Mouse (Mus musculus): ENCODE data around the gene Mlh1.

The Mlh1 gene

DNA sequence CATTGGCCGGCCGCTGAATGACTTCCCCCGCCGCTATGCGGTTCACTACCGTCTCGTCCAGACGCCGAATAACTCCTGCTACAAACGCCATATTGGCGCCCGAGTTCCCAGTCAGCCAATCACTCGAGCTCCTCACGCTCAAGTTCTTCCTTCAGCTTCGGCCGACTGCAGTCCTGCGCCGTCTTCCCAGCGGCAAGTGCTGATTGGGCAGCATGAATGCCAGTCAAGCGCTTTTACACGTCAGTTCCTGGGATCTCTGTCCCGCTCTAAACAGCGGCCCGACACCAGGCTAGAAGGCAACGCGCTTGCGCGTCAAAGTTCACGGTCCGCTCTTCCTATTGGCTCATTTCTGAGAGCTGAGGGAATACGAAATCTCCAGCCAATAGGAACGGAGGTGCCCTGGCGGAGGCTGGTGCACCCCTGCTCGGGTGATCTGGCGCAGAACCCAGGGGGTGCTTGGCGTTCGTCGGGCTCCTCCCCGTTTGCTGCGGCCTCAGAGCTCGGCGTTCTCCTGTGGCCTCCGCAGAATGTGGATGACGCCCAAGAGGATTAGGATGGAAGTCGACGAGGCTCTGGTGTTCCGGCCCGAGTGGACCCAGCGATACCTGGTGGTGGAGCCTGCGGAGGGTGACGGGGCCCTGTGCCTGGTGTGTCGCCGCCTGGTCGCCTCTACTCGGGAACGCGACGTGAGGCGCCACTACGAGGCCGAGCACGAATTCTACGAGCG lies at the start of gene Mlh1, which contains the start of gene Epm2aip1:
Gene Mlh1 (minus strand): TSS at position 358 of the 727 bp plus-strand sequence.
Gene Epm2aip1 (plus strand): TSS at position 496 of the 727 bp plus-strand sequence.
- peak; percentile 100 for DNase-seq (ENCODE audit: low spot score)

DNA sequence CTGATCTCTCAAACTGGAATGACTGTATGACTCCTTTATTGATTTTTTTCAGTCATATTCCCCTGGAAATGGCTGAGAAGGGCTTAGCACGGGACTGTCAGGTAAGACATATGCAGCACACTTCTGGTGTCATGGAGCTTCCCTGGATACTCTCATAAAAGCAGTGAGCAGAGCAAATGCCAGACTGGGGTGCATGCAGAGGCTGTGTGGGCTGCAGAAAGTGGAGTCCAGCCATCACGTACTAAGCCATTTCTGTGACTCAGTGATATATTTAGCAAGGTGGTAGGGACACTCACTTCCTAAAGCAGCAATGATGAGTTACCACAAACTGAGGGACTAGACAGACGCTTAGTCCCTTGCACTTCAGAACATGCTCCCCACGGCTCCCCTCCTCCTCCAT lies 49.3 kb upstream of the Mlh1 start:
- no peak for DNase-seq (ENCODE audit: low spot score)

DNA sequence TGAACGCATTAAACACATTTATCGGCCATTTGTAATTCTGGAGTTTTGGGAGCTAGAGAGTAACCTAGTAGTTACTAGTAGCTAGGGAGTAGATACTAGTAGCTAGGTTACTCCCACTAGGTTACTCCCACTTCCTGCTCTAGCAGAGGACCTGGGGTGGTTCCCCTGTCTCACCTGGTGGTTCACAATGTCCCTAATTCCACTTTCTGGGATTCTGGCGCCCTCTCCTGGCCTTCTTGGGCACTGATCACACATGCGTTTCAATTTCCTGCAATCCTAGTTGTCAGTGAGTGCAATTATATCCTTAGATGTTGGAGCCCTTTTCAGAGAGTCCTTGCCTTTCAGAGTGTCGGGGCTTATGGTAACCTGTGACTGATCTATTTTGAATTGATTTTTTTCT lies 42.6 kb upstream of the Mlh1 start:
- DNase-seq (ENCODE audit: low spot score) = peak; percentile 56

DNA sequence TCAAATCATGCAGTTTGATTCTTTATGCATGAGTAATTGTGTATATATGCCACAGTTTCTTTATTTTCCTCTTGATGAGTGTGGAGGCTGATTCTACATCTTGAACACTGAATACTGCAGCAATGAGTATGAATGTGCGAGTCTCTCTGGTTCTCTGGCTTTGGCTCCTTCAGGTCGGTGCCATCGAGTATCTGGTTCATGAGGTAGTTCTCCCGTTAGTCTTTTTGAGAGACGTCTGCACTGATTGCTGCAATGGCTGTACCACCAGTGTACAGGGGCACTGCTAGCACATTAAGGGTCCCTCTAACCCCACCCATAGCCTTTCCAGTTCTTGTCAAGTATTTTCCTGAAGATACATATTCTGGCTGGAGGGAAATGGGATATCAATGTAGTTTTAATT lies 42.2 kb upstream of the Mlh1 start:
- no peak for DNase-seq (ENCODE audit: low spot score)

DNA sequence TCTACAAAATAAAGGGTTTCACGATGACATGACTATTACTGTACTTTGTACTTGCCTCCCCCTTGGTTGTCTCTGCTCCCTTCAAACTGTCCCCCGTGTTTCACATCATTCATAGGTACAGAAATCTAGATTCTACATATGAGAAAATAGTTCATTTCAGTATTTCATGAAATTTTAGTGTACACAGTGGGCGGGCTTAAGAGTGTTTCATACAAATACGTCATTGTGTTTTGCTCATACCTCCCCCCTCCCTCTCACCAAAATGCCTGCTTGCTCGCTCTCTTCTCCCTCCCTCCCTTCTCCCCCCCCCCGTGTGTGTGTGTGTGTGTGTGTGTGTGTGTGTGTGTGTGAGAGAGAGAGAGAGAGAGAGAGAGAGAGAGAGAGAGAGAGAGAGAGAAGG lies 41.7 kb upstream of the Mlh1 start:
- no peak for DNase-seq (ENCODE audit: low spot score)

DNA sequence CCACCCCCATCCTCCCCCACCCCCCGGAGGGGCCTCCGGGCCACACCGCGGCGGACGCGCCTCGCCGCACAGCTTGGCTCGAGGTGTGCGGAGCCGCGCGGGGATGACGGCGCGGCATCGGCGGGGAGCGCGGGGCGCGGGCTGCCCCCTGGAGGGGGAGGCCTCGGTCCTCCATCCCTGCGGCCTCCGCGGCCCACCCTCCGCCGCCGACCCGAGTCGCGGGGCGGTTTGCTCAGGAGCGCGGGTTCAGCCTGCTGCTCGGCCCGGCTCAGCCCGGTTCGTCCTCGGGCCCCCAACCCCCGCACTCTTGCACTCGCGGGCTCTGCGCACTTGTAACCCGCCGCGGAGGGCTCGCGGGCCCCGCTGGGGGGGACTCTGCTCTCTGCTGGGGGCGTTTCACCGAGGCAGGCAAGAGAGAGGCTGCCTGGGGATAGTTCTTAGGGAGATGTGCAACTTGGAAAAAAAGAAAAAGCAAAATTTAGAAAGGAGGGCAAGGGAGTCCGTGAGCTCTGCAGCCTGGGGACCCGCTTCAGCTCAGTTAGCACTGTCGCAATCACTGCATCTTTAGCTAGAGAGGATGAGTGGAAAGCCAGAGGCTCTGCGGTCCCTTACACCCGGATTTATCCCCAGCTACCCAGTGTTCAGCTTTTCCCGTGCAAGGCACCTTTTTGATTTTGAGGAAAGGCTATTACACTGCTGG lies 41.0 kb upstream of the Mlh1 start:
- no peak for DNase-seq (ENCODE audit: low spot score)

GRCm38 (mm10) chr9:111311843-111312441 lies 40.4 kb upstream of the Mlh1 start:
- DNase-seq (ENCODE audit: low spot score) = no peak

DNA sequence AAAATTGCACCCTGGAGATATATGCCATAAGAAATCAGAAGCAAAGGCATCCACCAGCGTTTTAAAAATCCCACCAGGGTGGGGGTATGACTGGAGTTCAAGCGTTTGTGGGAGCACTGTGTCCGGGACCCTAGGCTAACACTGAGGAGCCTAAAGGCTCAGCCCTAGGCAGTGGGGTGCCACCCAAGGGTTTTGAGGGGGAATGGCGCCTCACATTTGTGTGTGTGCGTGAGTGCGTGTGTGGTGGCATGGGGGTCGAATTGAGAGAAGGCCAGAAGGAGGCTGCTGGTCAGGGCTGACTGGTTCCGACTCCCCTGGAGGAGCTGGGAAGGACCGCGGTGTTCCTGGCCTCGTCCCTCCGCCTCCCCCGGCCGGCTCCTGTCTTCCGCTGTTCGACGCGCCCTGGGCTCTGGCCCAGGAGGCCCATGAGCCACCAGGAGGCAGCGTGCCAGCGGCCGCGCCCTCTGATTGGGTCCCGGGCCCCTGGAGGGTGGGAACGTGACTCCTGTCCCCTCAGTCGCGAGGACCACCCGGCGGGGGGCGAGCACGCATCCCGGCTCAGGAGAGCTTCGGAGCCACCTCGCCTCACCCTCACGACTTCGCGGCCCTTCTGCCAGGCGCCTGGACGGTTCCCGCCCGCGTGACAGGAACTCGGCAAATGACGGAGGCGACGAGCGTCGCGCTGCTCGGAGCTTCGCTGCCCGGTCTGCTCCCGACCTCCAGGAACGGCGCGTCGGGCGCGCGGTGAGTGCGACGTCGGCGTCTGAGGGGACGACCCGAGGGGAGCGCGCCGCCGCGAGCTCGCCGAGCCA lies 39.6 kb upstream of the Mlh1 start, which contains the start of gene Trank1:
Gene Trank1 (plus strand): TSS at position 709 of the 812 bp plus-strand sequence.
- peak; percentile 5 for DNase-seq (ENCODE audit: low spot score)

DNA sequence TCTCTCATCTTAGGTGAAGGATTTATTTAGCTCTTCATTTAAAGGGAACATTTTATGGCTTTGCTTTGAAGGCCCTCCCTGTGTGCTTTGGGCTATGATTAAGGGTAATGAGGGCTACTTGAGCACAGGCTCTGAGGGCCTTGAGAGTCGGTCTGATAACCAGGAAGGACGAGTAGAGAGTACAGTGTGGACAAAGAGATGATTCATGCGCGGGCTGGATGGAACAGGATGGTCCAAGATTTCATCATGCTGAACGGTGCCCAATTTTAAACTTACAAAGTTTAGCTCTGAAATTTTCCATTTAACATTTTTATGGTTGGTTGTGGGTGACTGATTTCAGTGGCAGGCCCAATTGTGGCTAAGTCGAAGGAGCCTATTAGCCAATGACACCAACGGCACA lies 34.6 kb upstream of the Mlh1 start:
- DNase-seq (ENCODE audit: low spot score) = no peak

DNA sequence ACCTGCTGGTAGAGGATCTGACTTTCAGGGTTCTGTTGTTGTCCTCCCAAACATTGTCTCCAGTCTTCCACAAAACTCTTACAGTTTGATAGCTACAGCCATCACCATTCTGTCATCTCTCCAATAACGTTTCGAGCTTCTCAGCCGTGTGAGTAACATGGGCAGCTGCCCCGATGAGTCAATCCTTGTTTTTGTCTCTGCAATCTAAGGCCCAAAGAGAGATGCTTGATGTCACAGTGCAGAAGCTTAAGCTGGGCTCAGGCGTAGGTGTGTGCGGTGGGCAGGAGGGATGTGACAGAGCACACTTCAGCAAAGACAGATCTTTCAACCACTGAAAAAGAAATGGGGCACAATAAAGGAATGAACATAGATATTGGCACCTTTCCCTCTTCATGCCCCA lies 32.4 kb upstream of the Mlh1 start:
- no peak for DNase-seq (ENCODE audit: low spot score)

GRCm38 (mm10) chr9:111302196-111302831 lies 30.7 kb upstream of the Mlh1 start:
- DNase-seq (ENCODE audit: low spot score) = no peak

DNA sequence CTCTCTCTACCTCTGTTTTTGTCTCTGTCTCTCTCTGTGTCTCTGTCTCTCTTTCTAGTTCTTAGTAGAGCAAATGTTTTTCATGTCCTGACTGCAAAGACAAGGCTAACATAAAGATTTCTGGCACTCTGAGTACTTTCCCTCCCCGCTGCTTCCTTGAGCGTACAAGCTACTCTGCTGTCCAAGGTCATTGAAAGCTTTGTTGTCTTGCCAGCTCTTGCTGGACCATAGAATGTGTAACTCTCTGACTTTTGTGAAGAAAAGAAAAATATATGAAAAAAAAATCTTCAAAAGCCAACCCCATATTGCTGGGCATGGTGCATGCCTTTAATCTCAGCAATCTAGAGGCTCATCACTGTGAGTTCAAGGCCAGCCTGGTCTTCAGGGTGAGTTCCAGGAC lies 27.0 kb upstream of the Mlh1 start:
- DNase-seq (ENCODE audit: low spot score) = no peak

DNA sequence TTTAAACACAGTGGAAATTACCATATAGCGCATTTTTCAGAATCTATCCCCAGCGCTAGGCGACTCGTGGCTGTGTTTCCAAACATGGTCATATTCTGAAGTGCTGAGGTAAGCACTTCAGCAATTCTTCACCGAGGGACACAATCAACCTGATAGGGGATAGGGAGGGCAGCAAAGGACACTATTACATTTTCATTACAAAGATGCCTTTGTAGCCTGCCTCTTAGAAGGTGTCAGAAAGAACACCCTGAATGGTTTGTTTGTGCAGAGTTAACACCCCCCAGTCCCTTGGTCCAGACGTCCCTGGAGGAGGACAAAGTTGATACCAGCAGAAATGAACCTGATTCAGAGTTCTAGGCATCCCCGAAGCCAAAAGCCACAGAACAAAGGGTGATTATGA lies 24.8 kb upstream of the Mlh1 start:
- no peak for DNase-seq (ENCODE audit: low spot score)

DNA sequence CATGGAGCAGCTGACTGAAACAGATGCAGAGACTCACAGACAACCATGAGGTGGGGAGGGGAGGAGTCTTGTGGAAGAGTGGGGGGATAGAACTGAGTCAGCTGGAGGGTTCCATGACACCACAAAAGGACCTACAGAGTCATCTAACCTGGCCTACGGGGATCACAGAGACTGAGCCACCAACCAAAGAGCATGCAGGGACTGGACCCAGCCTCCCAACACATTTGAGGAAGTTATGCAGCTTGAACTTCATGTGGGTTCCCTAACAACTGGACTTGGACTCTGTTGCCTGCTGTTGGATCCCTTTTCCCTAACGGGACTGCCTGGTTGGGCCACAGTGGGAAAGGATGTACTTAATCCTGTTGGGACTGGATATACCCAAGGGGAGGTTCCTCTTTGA lies 23.7 kb upstream of the Mlh1 start:
- no peak for DNase-seq (ENCODE audit: low spot score)

GRCm38 (mm10) chr9:111294911-111295310 lies 23.3 kb upstream of the Mlh1 start:
- DNase-seq (ENCODE audit: low spot score) = no peak

GRCm38 (mm10) chr9:111293234-111293633 lies 21.6 kb upstream of the Mlh1 start:
- no peak for DNase-seq (ENCODE audit: low spot score)

- DNase-seq (ENCODE audit: low spot score) = no peak
These were observed 19.0 kb upstream of the Mlh1 start for GRCm38 (mm10) chr9:111290539-111291100.

- peak; percentile 86 for DNase-seq (ENCODE audit: low spot score)
These were observed 18.3 kb upstream of the Mlh1 start for GRCm38 (mm10) chr9:111289832-111290339.

- DNase-seq (ENCODE audit: low spot score) = peak; percentile 44
These were observed 17.8 kb upstream of the Mlh1 start for GRCm38 (mm10) chr9:111289294-111289831.

DNA sequence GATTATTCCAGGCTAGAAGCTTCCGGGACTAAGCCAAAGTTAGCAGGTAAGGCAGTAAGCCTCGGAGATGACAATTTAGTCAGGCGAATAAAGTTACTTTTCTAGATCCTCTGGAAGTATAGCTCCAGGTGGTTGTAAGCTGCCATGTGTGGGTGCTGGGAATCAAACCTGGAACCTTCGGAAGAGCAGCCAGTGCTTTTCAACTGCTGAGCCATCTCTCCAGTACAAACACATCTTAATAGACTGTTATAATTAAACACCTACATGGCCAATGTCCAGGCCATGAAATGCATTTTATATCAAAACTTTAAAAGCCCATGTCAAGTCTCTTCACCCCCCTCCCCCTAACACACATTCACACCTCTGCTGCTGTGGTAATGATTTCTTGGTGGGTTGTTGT lies 16.4 kb upstream of the Mlh1 start:
- DNase-seq (ENCODE audit: low spot score) = no peak

- DNase-seq (ENCODE audit: low spot score) = no peak
These were observed 14.9 kb upstream of the Mlh1 start for GRCm38 (mm10) chr9:111286468-111286867.
